10 mouse cellular contexts compared by ENCODE assay signal in genomic region chr4:106972461-106973384, GRCm38 (mm10).
DNase-seq lines count a peak whose midpoint lies in the region; ATAC-seq lines count a peak whose summit lies in the region.
"Had no signal": no experiment of that assay in that cellular context is flagged by ENCODE, and none has a peak within 500 bp of the region (broad histone marks: within the 10 kb centered on the region; RNA-seq: fewer than 3 reads in every experiment).

No protein-coding gene starts in this region.

- H3K4me3 ChIP-seq in midbrain, embryonic 10.5 days, result no peak overlapping the region
- no peak overlapping the region for H3K4me3 ChIP-seq in midbrain, embryonic 11.5 days (ENCODE audit: low read depth, low read length)
- H3K4me3 ChIP-seq in embryonic facial prominence, embryonic 12.5 days, result no peak overlapping the region
- no peak overlapping the region for H3K4me3 ChIP-seq in limb, embryonic 15.5 days

- H3K36me3 ChIP-seq in midbrain, embryonic 10.5 days, result peaks cover 28% of the 10 kb centered on the region; the same call in 1 of the 2 replicates
- H3K36me3 ChIP-seq in midbrain, embryonic 11.5 days (ENCODE audit: control insufficient read depth, insufficient read depth, low read length), result no peaks in the 10 kb centered on the region
- 0 out of 2 replicates have a peak, but pooled peaks cover 5% of the 10 kb centered on the region for H3K36me3 ChIP-seq in embryonic facial prominence, embryonic 12.5 days
- H3K36me3 ChIP-seq in limb, embryonic 15.5 days, result no peaks in the 10 kb centered on the region

- peak; percentile 89 for ATAC-seq in cerebellum, adult (ENCODE audit: insufficient number of reproducible peaks, low FRiP score, low TSS enrichment)
- no peak for ATAC-seq in midbrain, embryonic 11.5 days (ENCODE audit: low FRiP score)
- ATAC-seq in embryonic facial prominence, embryonic 12.5 days (ENCODE audit: insufficient number of reproducible peaks, insufficient read depth, low FRiP score, low TSS enrichment), result no peak
- ATAC-seq in limb, embryonic 15.5 days (ENCODE audit: insufficient number of reproducible peaks, low FRiP score, low TSS enrichment, low read depth), result no peak

- no peaks in the 10 kb centered on the region for H3K27me3 ChIP-seq in midbrain, embryonic 10.5 days (ENCODE audit: low read depth, poor library complexity, severe bottlenecking)
- no peaks in the 10 kb centered on the region for H3K27me3 ChIP-seq in midbrain, embryonic 11.5 days (ENCODE audit: control insufficient read depth, insufficient read depth, low read length)
- H3K27me3 ChIP-seq in embryonic facial prominence, embryonic 12.5 days, result no peaks in the 10 kb centered on the region
- no peaks in the 10 kb centered on the region for H3K27me3 ChIP-seq in limb, embryonic 15.5 days

- H3K9ac ChIP-seq in midbrain, embryonic 11.5 days (ENCODE audit: low read length), result no peak overlapping the region
- no peak overlapping the region for H3K9ac ChIP-seq in embryonic facial prominence, embryonic 12.5 days
- no peak overlapping the region for H3K9ac ChIP-seq in limb, embryonic 15.5 days

- peaks cover 97% of the 10 kb centered on the region for H3K4me1 ChIP-seq in midbrain, embryonic 10.5 days
- H3K4me1 ChIP-seq in midbrain, embryonic 11.5 days (ENCODE audit: control insufficient read depth, insufficient read depth, low read length), result peaks cover 50% of the 10 kb centered on the region
- H3K4me1 ChIP-seq in embryonic facial prominence, embryonic 12.5 days, result peaks cover 94% of the 10 kb centered on the region
- peaks cover 89% of the 10 kb centered on the region for H3K4me1 ChIP-seq in limb, embryonic 15.5 days

- no peak overlapping the region for H3K4me2 ChIP-seq in midbrain, embryonic 11.5 days
- H3K4me2 ChIP-seq in embryonic facial prominence, embryonic 12.5 days (replicated peaks), result 0 out of 2 replicates have a peak overlapping the region, but pooled peaks have one; percentile 1
- H3K4me2 ChIP-seq in limb, embryonic 15.5 days, result no peak overlapping the region

- peak overlapping the region; percentile 43; the same call in 1 of the 2 replicates for H3K27ac ChIP-seq in midbrain, embryonic 10.5 days (replicated peaks)
- no peak overlapping the region for H3K27ac ChIP-seq in midbrain, embryonic 11.5 days (ENCODE audit: low read depth, low read length)
- H3K27ac ChIP-seq in embryonic facial prominence, embryonic 12.5 days, result no peak overlapping the region
- peak overlapping the region; percentile 43; the same call in 1 of the 2 replicates for H3K27ac ChIP-seq in limb, embryonic 15.5 days

- WGBS in midbrain, embryonic 10.5 days, result 88% methylated on average over 15 of the region's 15 CpGs
- 83% methylated on average over 15 of the region's 15 CpGs for WGBS in midbrain, embryonic 11.5 days
- WGBS in embryonic facial prominence, embryonic 12.5 days, result 69% methylated on average over 15 of the region's 15 CpGs
- WGBS in limb, embryonic 15.5 days, result 68% methylated on average over 15 of the region's 15 CpGs

- no peaks in the 10 kb centered on the region for H3K9me3 ChIP-seq in midbrain, embryonic 10.5 days (replicated peaks)
- H3K9me3 ChIP-seq in midbrain, embryonic 11.5 days (ENCODE audit: control insufficient read depth, low read length), result no peaks in the 10 kb centered on the region
- H3K9me3 ChIP-seq in embryonic facial prominence, embryonic 12.5 days, result no peaks in the 10 kb centered on the region
- no peaks in the 10 kb centered on the region for H3K9me3 ChIP-seq in limb, embryonic 15.5 days
- H3K9me3 ChIP-seq: G1E had no signal

- no peak for DNase-seq in cerebellum, postnatal 4 days (ENCODE audit: low spot score in 2 of 2)
- no peak for DNase-seq in midbrain, embryonic 10.5 days (ENCODE audit: low spot score)
- no peak for DNase-seq in midbrain, embryonic 11.5 days (ENCODE audit: low spot score, missing footprints)
- no peak for DNase-seq in adrenal gland, adult 2 months
- DNase-seq in retina, embryonic 14.5 days (ENCODE audit: low spot score), result no peak
- DNase-seq: adrenal gland, postnatal 10 days had no signal

Comparison
In these comparisons a context has a peak if more than half of its experiments do, and no peak if none do; other contexts are left out.
1. H3K27ac ChIP-seq: peak in midbrain, embryonic 10.5 days (single experiment) and limb, embryonic 15.5 days (single experiment); none in midbrain, embryonic 11.5 days (single experiment) and embryonic facial prominence, embryonic 12.5 days (single experiment).